Mouse (Mus musculus) activated CD4-positive, CD25-positive, alpha-beta regulatory T cell, adult 4 months (primary cell): ENCODE data around the gene Dbi. TPM values are rescaled to one million over a fixed set of nuclear protein-coding genes. Genes with fewer than 3 reads are reported as not detected.
A peak's percentile ranks its signal among the peaks of the same experiment; 100 is the strongest.

Source experiments
- ATAC-seq: one replicate; pipeline ENCODE4 v1.8.0; 2017
- polyA plus RNA-seq, 2 experiments: library from polyadenylated mRNA; unstranded; fragments of 100-300 nt; shearing (Covaris generic); gene quantifications; one replicate each; pipeline ENCODE4 v1.2.1; 2017

The Dbi gene
- polyA plus RNA-seq, 2 experiments from 2014 or later = 210 to 248 TPM

GRCm38 (mm10) chr1:120120141-120120968 lies 523 bp downstream of the Dbi start:
- ATAC-seq = no peak

- ATAC-seq = no peak
Measured at GRCm38 (mm10) chr1:120119389-120119788, 1.5 kb downstream of the Dbi start.

DNA sequence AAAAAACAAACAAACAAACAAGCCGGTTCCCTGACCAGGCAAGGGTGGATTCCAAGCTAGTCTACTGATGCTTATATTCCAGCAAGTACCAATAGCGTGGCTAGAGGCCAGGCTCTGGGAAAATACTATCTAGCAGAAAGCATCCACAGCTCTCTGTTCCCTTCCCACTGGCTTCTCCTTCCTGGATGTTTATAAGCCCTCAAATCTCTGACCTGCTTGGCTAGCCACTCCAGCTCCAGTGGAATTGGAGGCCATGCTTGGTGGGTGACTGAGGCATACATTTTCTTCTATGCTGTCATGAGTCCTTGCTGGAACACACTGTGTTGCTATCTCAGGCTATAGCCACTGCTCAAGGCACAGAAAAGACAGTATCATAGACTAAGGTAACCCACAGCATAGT lies 2.0 kb downstream of the Dbi start:
- no peak for ATAC-seq

DNA sequence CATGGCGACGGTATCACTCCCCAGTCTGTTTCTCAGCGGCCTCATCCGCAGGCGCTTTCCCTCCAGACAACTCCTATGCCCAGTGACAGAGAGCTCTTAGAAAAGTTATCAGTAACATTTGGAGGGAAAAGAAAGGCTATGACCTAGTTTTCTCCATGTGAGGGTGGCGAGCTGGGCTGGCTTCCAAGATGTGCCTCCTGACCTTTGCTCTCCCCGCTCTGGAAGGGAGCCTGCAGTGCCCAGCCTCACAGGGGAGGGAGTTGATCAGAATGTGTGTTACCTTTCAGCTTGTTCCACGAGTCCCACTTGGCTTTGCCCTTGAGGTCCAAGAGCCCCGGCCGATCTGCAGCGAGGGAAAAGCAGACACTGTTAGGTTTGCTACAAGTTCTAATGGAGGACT lies 4.8 kb downstream of the Dbi start:
- ATAC-seq = no peak

GRCm38 (mm10) chr1:120115671-120116081 lies 5.2 kb downstream of the Dbi start:
- ATAC-seq = no peak

GRCm38 (mm10) chr1:120112251-120113187 lies 8.4 kb downstream of the Dbi start:
- no peak for ATAC-seq

DNA sequence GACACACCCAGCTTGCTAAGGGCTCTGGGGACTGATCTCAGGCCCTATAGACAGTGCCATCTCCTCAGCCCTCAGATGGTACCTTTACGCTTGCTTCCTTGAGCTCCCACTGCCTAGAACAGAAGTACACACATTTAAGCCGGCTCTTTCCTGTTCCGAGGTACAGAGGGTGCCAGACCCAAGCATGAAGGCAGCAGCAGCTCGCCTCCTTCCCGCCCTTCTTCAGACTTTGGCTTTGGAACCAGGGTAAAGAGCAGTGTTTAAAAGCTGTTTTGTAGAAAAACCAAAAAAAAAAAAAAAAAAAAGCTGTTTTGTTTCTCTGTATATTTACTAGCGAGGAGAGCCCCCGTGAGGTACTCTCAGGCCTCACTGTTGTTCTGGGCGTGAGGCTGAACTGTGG lies 9.1 kb downstream of the Dbi start:
- no peak for ATAC-seq

DNA sequence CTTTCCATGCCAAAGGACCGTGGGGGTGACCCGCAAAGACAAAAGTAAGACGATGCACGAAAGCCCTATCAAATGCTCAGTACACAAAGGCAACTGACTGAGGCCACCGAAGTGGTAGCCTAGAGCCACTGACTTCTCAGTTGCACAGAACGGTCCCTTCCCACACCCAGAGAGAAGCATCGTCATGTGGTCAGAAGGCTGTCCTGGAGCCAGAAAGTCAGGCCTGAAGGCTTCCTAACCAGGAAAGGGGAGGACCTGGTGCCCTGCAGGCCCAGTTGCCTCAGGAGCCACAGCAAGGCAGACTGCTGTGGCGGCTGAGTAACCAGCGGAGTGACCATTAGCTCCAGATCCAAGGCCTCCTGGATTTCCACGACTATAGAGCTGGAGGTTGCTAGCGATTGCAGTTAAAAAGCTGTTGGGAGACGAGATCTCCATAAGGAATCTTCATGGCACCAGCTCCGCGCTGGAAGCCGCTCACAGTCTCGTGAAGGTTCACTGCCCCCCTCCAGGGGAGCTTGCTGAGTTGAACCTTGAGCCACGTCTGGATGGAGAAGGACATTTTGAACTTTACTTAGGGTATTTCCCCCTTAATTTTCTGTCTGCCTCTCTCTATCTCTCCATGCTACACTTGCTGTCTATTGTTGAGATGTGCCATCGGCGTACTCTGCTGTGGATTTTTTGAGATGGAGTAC lies 11.0 kb downstream of the Dbi start:
- no peak for ATAC-seq

GRCm38 (mm10) chr1:120105556-120105959 lies 15.3 kb downstream of the Dbi start:
- peak; percentile 66 for ATAC-seq

DNA sequence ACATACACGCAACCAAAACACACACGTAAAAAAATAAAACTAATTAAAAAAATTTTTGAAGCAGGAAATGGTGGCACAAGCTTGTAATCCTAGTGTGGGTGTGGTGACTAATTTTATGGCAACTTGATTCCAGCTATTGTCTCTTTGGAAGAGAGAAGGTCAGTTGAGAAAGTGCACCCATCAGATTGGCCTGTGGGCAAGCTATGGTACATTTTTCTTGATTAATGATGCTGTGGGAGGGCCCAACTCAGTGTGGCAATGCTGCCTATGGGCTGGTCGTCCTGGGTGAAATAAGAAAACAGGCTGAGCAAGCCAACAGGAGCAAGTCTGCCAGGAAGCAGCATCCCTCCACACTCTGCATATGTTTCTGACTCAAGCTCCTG lies 19.7 kb downstream of the Dbi start:
- no peak for ATAC-seq

DNA sequence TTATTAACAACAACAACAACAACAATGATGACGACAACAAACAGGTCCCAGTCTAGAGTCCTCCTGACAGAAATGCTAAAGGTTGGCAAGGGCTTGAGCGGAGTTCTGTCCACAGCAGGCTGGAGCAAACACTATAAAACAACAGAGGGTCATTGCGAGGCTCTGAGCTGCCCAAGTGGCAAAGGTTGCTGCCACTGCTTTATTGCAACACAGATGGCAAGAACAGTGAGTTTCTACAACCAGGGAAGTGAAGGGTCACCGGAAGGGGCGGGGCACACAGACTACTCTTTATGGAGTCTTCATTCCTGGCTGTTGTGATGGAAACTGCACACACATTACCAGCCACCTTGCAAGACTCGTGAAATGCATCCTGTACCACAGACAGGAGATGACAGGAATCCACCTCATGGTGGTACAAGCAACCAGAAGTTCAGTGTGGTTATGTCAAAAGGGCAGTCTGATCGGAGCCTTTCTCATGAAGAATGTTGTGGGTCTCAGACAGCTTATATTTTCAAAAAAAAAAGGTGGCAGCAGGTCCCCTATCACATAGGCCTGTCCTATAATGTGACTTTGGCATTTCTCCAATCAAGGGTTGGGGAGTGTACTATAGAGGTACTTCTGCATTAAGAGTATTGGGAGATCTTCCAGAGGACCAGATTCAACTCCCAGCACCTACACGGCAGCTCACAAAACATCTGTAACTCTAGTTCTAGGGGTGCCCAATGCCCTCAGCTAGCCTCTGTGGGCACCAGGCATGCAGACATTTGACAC lies 20.2 kb downstream of the Dbi start:
- no peak for ATAC-seq

- peak; percentile 34 for ATAC-seq
Measured at GRCm38 (mm10) chr1:120099483-120099882, 21.4 kb downstream of the Dbi start.

DNA sequence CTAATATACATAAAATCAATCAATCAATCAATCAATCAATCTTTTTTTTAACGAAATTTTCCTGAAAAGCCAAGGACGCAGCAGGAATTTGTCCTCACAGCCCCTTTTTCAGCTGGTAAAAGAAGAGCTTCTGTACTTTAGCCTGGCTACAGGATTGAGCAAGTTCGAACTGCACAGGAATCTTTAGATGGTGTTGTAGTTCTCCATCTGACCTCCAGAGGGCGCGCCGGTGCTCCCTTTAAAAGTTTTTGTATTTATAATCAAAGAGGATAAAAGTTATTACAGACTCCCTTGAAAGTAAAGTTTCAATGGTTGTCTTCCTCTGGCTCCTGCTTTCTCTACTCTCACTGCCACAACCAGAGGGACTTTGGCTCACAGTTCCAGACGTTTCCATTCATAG lies 22.6 kb downstream of the Dbi start:
- peak; percentile 27 for ATAC-seq

GRCm38 (mm10) chr1:120094920-120095319 lies 26.0 kb downstream of the Dbi start:
- no peak for ATAC-seq

GRCm38 (mm10) chr1:120093482-120094134 lies 27.3 kb downstream of the Dbi start:
- peak; percentile 85 for ATAC-seq

- no peak for ATAC-seq
Measured at GRCm38 (mm10) chr1:120090880-120091570, 29.9 kb downstream of the Dbi start.

DNA sequence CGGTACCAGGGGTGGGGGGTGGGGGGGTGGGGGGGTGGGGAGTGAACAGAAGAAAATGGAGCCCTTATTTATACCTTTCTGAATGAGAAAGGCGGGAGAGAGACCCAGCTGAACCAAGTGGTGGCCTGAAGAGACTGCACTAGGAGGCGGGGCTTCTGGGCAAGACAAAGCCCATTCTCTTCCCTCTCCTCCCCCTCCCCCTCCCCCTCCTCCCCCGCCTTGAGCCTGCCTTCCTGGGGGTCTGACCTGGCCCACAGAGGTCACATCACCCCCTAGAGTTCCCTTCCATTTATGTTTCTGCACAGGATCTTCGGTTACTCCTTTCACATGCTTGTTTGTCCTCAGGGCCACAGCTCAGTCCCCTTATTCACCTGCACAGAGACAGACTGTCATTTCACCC lies 31.7 kb downstream of the Dbi start:
- no peak for ATAC-seq

DNA sequence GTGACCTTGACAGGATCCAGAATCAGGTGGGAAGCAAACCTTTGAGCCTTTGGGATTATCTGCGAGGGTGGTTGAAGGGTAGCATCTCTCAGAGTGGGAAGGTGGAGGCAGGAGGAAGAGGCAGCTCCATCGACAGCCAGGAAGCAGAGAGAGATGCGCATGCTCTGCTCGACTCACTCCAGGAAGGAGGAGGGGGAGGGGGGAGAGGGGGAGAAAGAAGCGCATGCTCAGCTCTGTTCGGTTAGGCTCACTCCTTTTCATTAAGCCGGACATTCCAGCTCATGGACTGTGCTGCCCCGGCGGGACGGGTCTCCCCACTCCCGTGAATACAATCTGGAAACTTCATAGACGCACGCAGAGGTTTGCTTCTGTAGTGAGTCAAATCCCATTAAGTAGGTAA lies 34.2 kb downstream of the Dbi start:
- no peak for ATAC-seq

DNA sequence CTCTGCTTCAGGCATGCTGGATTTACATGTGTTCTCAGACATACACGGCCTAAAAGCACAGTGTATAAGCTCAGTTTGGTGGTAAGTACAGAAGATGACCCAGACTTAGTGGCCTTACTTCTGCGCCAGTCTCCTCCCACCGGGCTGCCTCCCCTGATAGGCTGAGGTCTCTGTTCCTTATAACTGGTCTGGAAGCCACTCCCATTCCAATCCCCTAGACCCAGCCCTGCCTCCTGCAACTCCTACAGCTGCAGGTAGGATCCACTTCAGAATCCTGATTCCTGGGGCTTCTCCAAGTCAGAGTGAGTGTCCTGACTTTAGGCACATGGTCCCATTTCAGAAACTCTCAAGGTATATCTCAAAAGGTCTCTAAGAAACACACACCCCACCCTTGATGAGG lies 35.2 kb downstream of the Dbi start:
- no peak for ATAC-seq

DNA sequence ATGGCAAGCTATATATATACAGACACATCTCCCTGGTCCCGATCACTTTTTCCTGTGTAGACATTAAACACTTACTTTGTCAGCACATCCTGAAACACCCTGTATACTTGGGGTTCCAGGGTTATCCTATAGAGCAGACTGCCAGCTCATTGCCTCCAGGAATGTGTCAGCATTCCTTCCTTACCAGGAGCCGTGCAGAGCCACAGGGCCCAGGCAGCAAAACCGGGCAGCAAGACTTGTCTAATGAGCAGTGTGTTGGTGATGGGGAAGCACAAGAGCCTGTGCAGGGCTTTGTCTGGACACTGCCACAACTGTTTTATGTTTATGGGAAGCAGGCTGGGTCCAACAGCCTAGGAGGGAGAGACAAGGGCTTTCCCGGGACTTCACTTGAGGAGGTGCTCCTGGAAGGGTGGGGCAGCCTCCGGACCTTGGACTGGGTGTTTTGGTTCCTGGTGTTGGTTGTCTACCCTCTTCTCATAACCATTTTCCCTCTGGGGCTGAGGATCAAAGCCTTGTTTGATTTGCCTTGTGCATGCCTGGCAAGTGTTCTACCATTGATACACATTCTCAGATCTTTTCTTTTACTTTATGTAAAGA lies 36.9 kb downstream of the Dbi start:
- no peak for ATAC-seq
